Mouse (Mus musculus) lung, postnatal 0 days (tissue): ENCODE results near the gene Cmss1.

Experiments
- CTCF ChIP-seq: IDR thresholded peaks from 2 replicates; pipeline ENCODE4 v1.5.1; 2016; ENCODE audit warnings: antibody characterized with exemption, mild to moderate bottlenecking
- EP300 ChIP-seq: IDR thresholded peaks from 2 replicates; pipeline ENCODE4 v1.6.1; 2016; ENCODE audit warnings: antibody characterized with exemption, mild to moderate bottlenecking, control low read depth

DNA sequence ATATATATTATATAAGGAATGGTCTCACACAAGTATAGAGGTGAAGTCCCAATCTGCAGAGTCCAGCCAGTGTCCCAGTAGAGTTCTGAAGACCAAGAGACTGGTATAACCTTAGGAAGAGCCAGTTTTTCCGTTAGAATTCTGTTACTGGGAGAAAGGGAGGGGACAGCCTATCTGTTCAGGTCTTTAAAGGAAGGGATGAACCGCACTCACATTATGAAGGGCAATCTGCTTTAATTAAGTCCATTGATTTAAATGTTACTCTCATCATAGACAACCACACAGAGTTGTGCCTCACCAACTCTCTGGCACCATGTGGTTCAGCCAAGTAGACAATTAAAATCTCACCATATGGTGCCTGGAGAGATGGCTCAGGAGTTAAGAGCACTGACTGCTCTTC, 313.9 kb downstream of the Cmss1 start, which contains the start of gene Tmem30c:
- TF ChIP-seq CTCF (no peak), EP300 (no peak)
